Mouse (Mus musculus) left cerebral cortex, adult 11 months (tissue): Measurements from ENCODE around the gene Hopx.

Experiments used
- DNase-seq: peaks from one replicate; pipeline ENCODE4 v3.0.0; 2022; ENCODE audit warnings: low spot score

Hopx gene

GRCm38 (mm10) chr5:77070987-77071386 lies 43.9 kb downstream of the Hopx start:
- DNase-seq: no peak

GRCm38 (mm10) chr5:77067321-77067720 lies 47.6 kb downstream of the Hopx start:
- DNase-seq: no peak

- no peak for DNase-seq
Measured at GRCm38 (mm10) chr5:77061372-77062038, 53.4 kb downstream of the Hopx start.

GRCm38 (mm10) chr5:77060363-77060762 lies 54.6 kb downstream of the Hopx start:
- no peak for DNase-seq

GRCm38 (mm10) chr5:77056881-77057440 lies 58.0 kb downstream of the Hopx start:
- no peak for DNase-seq

- DNase-seq: no peak
Measured at GRCm38 (mm10) chr5:77052616-77053015, 62.3 kb downstream of the Hopx start.

GRCm38 (mm10) chr5:77044362-77044761 lies 70.6 kb downstream of the Hopx start:
- no peak for DNase-seq

GRCm38 (mm10) chr5:77039391-77039790 lies 75.5 kb downstream of the Hopx start:
- no peak for DNase-seq

GRCm38 (mm10) chr5:77038451-77038850 lies 76.5 kb downstream of the Hopx start:
- DNase-seq: no peak
